9 mouse cellular contexts compared by ENCODE assay signal in the genomic region with DNA sequence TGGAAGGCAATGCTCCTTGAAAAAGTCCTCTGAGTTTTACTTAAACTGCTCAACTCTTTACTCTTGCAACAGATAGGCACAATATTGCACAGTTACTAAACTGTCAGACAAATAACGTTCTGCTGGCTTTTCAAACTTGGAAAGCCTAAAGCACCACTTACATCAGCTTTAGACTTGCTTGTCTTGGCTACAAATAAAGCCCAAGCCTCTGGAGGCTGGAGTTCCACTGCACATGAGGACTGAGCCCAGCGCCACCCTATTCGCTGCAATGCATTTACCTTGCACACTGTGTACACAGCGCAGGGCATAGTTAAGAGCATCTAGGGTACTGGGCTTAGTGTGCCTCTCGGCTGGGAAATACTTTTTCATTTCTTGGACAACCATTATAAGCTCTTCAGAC. TPM values are rescaled to one million over a fixed set of nuclear protein-coding genes. Genes with fewer than 3 reads are reported as not detected.
A peak's percentile ranks its signal among the peaks of the same experiment; 100 is the strongest.
DNase-seq lines count a peak whose midpoint lies in the region; ATAC-seq and TF ChIP-seq lines count a peak whose summit lies in the region.
"Had no signal": no experiment of that assay in that cellular context is flagged by ENCODE, and none has a peak within 500 bp of the region (broad histone marks: within the 10 kb centered on the region; RNA-seq: fewer than 3 reads in every experiment).

No protein-coding gene starts in this region.

- H3K27ac ChIP-seq in embryonic facial prominence, embryonic 10.5 days (replicated peaks), result no peak overlapping the region
- H3K27ac ChIP-seq in heart, postnatal 0 days (ENCODE audit: low read depth), result no peak overlapping the region
- H3K27ac ChIP-seq in macrophage, result no peak overlapping the region

- TF ChIP-seq EP300 in heart, postnatal 0 days (IDR thresholded peaks at IDR 0.05; ENCODE audit: low read depth), result no peak

- H3K27me3 ChIP-seq in embryonic facial prominence, embryonic 10.5 days (replicated peaks; ENCODE audit: low read depth, poor library complexity, severe bottlenecking), result 0 out of 2 replicates have a peak, but pooled peaks cover 8% of the 10 kb centered on the region
- no peaks in the 10 kb centered on the region for H3K27me3 ChIP-seq in heart, postnatal 0 days (ENCODE audit: control insufficient read depth, insufficient read depth, low read length)

- H3K4me2 ChIP-seq in heart, postnatal 0 days (ENCODE audit: low read depth, low read length), result peak overlapping the region; percentile 99

- peak overlapping the region; percentile 71 for H3K4me3 ChIP-seq in embryonic facial prominence, embryonic 10.5 days
- peak overlapping the region; percentile 64 for H3K4me3 ChIP-seq in heart, postnatal 0 days (ENCODE audit: low read depth, low read length)
- peak overlapping the region; percentile 61 for H3K4me3 ChIP-seq in macrophage (ENCODE audit: inconsistent target)

- peaks cover 21% of the 10 kb centered on the region for H3K36me3 ChIP-seq in embryonic facial prominence, embryonic 10.5 days (replicated peaks)
- H3K36me3 ChIP-seq in heart, postnatal 0 days (replicated peaks; ENCODE audit: control insufficient read depth, insufficient read depth, low read length), result peaks cover 12% of the 10 kb centered on the region
- H3K36me3 ChIP-seq in macrophage (ENCODE audit: inconsistent target), result peaks cover 7% of the 10 kb centered on the region; the same call in 1 of the 2 replicates

- no peaks in the 10 kb centered on the region for H3K9me3 ChIP-seq in embryonic facial prominence, embryonic 10.5 days
- H3K9me3 ChIP-seq in heart, postnatal 0 days (replicated peaks; ENCODE audit: control insufficient read depth, low read length), result no peaks in the 10 kb centered on the region

- H3K79me2 ChIP-seq in macrophage (ENCODE audit: inconsistent target), result no peaks in the 10 kb centered on the region

- no peak for ATAC-seq in heart, postnatal 0 days (ENCODE audit: insufficient read depth, low read depth)
- ATAC-seq in inflammation-experienced regulatory T-cells, adult 6 months, result no peak

- H3K4me1 ChIP-seq in embryonic facial prominence, embryonic 10.5 days, result peaks cover 20% of the 10 kb centered on the region
- peaks cover 20% of the 10 kb centered on the region for H3K4me1 ChIP-seq in heart, postnatal 0 days (ENCODE audit: control insufficient read depth, insufficient read depth)

- TF ChIP-seq CTCF in heart, postnatal 0 days (IDR thresholded peaks at IDR 0.05; ENCODE audit: low read depth), result no peak

- WGBS in embryonic facial prominence, embryonic 10.5 days, result 56% methylated on average over 5 of the region's 5 CpGs
- 42% methylated on average over 5 of the region's 5 CpGs for WGBS in heart, postnatal 0 days
- 57% methylated on average over 5 of the region's 5 CpGs for WGBS in macrophage (ENCODE audit: missing documents)

- peak; percentile 56 for DNase-seq in adrenal gland, postnatal 14 days
- no peak for DNase-seq in adrenal gland, postnatal 25 days
- DNase-seq in embryonic facial prominence, embryonic 10.5 days (ENCODE audit: low spot score), result no peak
- DNase-seq in heart, postnatal 0 days (ENCODE audit: low spot score), result no peak
- peak; percentile 37 to 61 for DNase-seq in kidney, postnatal 25 days
- DNase-seq in right cerebral cortex, postnatal 4 days, result no peak

- H3K9ac ChIP-seq in heart, postnatal 0 days (replicated peaks; ENCODE audit: low read depth, low read length), result peak overlapping the region; percentile 81; the same call in 1 of the 2 replicates

RNA-seq across cellular contexts. Expression of a gene that starts 1.2 kb away (rescaled TPM):
- total RNA-seq in adrenal gland, postnatal 14 days (2021), result 22.3 and 24.3 TPM in 2 replicates
- total RNA-seq in adrenal gland, postnatal 25 days (2021), result 29.7 and 55.5 TPM in 2 replicates
- polyA plus RNA-seq in embryonic facial prominence, embryonic 10.5 days (2016; fragmentation: Nextera tagmentation; extraction: Ambion mirVana), result 7.8 TPM in 2 replicates
- total RNA-seq in heart, postnatal 0 days (2014; rRNA removed; ENCODE audit: low replicate concordance), result 14.4 and 28.7 TPM in 2 replicates
- polyA plus RNA-seq in heart, postnatal 0 days (2015; fragmentation: Nextera tagmentation; extraction: Ambion mirVana), result 13.4 and 17.3 TPM in 2 replicates
- total RNA-seq in macrophage (2018; cell fraction: chromatin; rRNA removed), result 10 to 100 TPM in 25 of 26 experiments, 1 to 10 TPM in 1; 9.1 to 45.2 (median 18.6) TPM
- total RNA-seq in macrophage (2018; cell fraction: cytosol; rRNA removed), result 1 to 10 TPM; 1.0 to 7.1 (median 2.9) TPM
- 10 to 100 TPM in 18 of 26 experiments, 1 to 10 TPM in 8; 5.1 to 36.5 (median 12.5) TPM for total RNA-seq in macrophage (2018; cell fraction: nucleus; rRNA removed)
- polyA plus RNA-seq in macrophage (2018), result 0.85 to 6.5 TPM (median 1.4 TPM) in 3 replicates
- 1 to 10 TPM; 1.8 to 7.7 (median 7.6) TPM for polyA plus RNA-seq in inflammation-experienced regulatory T-cells, adult 6 months (2017; shearing (Covaris generic))

RNA-seq across cellular contexts. Expression of a gene that starts 14.5 kb away (rescaled TPM):
- 83.9 and 85.7 TPM in 2 replicates for total RNA-seq in adrenal gland, postnatal 14 days (2021)
- 82.5 and 88.5 TPM in 2 replicates for total RNA-seq in adrenal gland, postnatal 25 days (2021)
- polyA plus RNA-seq in embryonic facial prominence, embryonic 10.5 days (2016; fragmentation: Nextera tagmentation; extraction: Ambion mirVana), result 105 and 110 TPM in 2 replicates
- total RNA-seq in heart, postnatal 0 days (2014; rRNA removed; ENCODE audit: low replicate concordance), result 63.6 and 75.8 TPM in 2 replicates
- 82.3 and 83.2 TPM in 2 replicates for polyA plus RNA-seq in heart, postnatal 0 days (2015; fragmentation: Nextera tagmentation; extraction: Ambion mirVana)
- 10 to 100 TPM; 27.5 to 92.9 (median 64.6) TPM for total RNA-seq in macrophage (2018; cell fraction: chromatin; rRNA removed)
- total RNA-seq in macrophage (2018; cell fraction: cytosol; rRNA removed), result 100 to 1,000 TPM in 16 of 26 experiments, 10 to 100 TPM in 10; 87.6 to 140 (median 115) TPM
- total RNA-seq in macrophage (2018; cell fraction: nucleus; rRNA removed), result 10 to 100 TPM; 37.3 to 88.4 (median 68.1) TPM
- 106 to 130 TPM (median 123 TPM) in 3 replicates for polyA plus RNA-seq in macrophage (2018)
- polyA plus RNA-seq in inflammation-experienced regulatory T-cells, adult 6 months (2017; shearing (Covaris generic)), result 10 to 100 TPM; 43.5 to 56.3 (median 47.6) TPM

RNA-seq across cellular contexts. Expression of a gene that starts 46.1 kb away (rescaled TPM):
- total RNA-seq in adrenal gland, postnatal 14 days (2021), result not detected in 2 replicates
- total RNA-seq in adrenal gland, postnatal 25 days (2021), result not detected in 2 replicates
- not detected in 2 replicates for polyA plus RNA-seq in embryonic facial prominence, embryonic 10.5 days (2016; fragmentation: Nextera tagmentation; extraction: Ambion mirVana)
- not detected in 2 replicates for total RNA-seq in heart, postnatal 0 days (2014; rRNA removed; ENCODE audit: low replicate concordance)
- polyA plus RNA-seq in heart, postnatal 0 days (2015; fragmentation: Nextera tagmentation; extraction: Ambion mirVana), result 0.26 TPM in 1 of 2 replicates, not detected in the other
- total RNA-seq in macrophage (2018; cell fraction: chromatin; rRNA removed), result not detected
- not detected for total RNA-seq in macrophage (2018; cell fraction: cytosol; rRNA removed)
- total RNA-seq in macrophage (2018; cell fraction: nucleus; rRNA removed), result not detected
- not detected in 3 replicates for polyA plus RNA-seq in macrophage (2018)
- not detected for polyA plus RNA-seq in inflammation-experienced regulatory T-cells, adult 6 months (2017; shearing (Covaris generic))
- polyA plus RNA-seq: erythroblast, embryonic 14.5 days had no signal

RNA-seq across cellular contexts. Expression of a gene that starts 46.4 kb away (rescaled TPM):
- not detected in 2 replicates for total RNA-seq in adrenal gland, postnatal 14 days (2021)
- total RNA-seq in adrenal gland, postnatal 25 days (2021), result not detected in 2 replicates
- polyA plus RNA-seq in embryonic facial prominence, embryonic 10.5 days (2016; fragmentation: Nextera tagmentation; extraction: Ambion mirVana), result not detected in 2 replicates
- not detected in 2 replicates for total RNA-seq in heart, postnatal 0 days (2014; rRNA removed; ENCODE audit: low replicate concordance)
- polyA plus RNA-seq in heart, postnatal 0 days (2015; fragmentation: Nextera tagmentation; extraction: Ambion mirVana), result not detected in 2 replicates
- total RNA-seq in macrophage (2018; cell fraction: chromatin; rRNA removed), result not detected
- total RNA-seq in macrophage (2018; cell fraction: cytosol; rRNA removed), result not detected
- total RNA-seq in macrophage (2018; cell fraction: nucleus; rRNA removed), result not detected
- not detected in 3 replicates for polyA plus RNA-seq in macrophage (2018)
- not detected for polyA plus RNA-seq in inflammation-experienced regulatory T-cells, adult 6 months (2017; shearing (Covaris generic))
- polyA plus RNA-seq: erythroblast, embryonic 14.5 days had no signal

Comparison
In these comparisons a context has a peak if more than half of its experiments do, and no peak if none do; other contexts are left out.
1. DNase-seq: peak in adrenal gland, postnatal 14 days (single experiment) and kidney, postnatal 25 days (2 of 2); none in adrenal gland, postnatal 25 days (single experiment), embryonic facial prominence, embryonic 10.5 days (single experiment), heart, postnatal 0 days (single experiment) and right cerebral cortex, postnatal 4 days (single experiment).
2. Peak in every context shown above with its lines, with median percentiles within 50 percentile points of each other: H3K4me3 ChIP-seq.